Mouse (Mus musculus) ES-E14 (cell line): ENCODE measurements around the gene Clec18a. TPM values are rescaled to one million over a fixed set of nuclear protein-coding genes. Genes with fewer than 3 reads are reported as not detected.
A peak's percentile ranks its signal among the peaks of the same experiment; 100 is the strongest.

Source experiments
- DNase-seq: peaks from one replicate; pipeline ENCODE4 v3.0.0-alpha.2; 2013; ENCODE audit warnings: low read depth, low spot score
- H3K27ac ChIP-seq: 2 replicates; pipeline ENCODE4 v1.5.1; 2012; ENCODE audit warnings: low read depth, mild to moderate bottlenecking, low read length, moderate library complexity, mixed read lengths; ENCODE audit not compliant: poor library complexity, insufficient read depth, severe bottlenecking
- H3K36me3 ChIP-seq: 2 replicates; pipeline ENCODE4 v1.6.1; 2012; ENCODE audit warnings: mild to moderate bottlenecking, low read length, moderate library complexity, mixed read lengths; ENCODE audit not compliant: control insufficient read depth, poor library complexity, insufficient read depth, severe bottlenecking
- H3K4me1 ChIP-seq, 2 experiments: fragments of 150-350 bp in 1 of 2; sonication (generic) in 1 of 2; 2 replicates each; pipeline ENCODE4 v1.6.1; 2012; ENCODE audit warnings: low read length in 2 of 2, mild to moderate bottlenecking in 1 of 2, mixed read lengths in 1 of 2; ENCODE audit not compliant: control insufficient read depth in 2 of 2, insufficient read depth in 2 of 2, poor library complexity in 1 of 2
- H3K4me3 ChIP-seq, 2 experiments: fragments of 150-350 bp in 1 of 2; sonication (generic) in 1 of 2; 2 replicates each; pipeline ENCODE4 v1.5.1; 2012; ENCODE audit warnings: low read length in 2 of 2, low read depth in 1 of 2, mild to moderate bottlenecking in 1 of 2, mixed read lengths in 1 of 2; ENCODE audit not compliant: insufficient read depth in 1 of 2, poor library complexity in 1 of 2, severe bottlenecking in 1 of 2
- H3K9ac ChIP-seq: 2 replicates; pipeline ENCODE4 v1.6.1; 2012; ENCODE audit warnings: low read depth, mild to moderate bottlenecking, low read length, mixed read lengths; ENCODE audit not compliant: poor library complexity, insufficient read depth, severe bottlenecking
- H3K9me3 ChIP-seq: fragments of 150-350 bp; sonication (generic); 2 replicates; pipeline ENCODE4 v1.6.1; 2012; ENCODE audit warnings: low read depth, mild to moderate bottlenecking, low read length; ENCODE audit not compliant: control insufficient read depth, insufficient read depth
- CHD2 ChIP-seq: IDR thresholded peaks from 2 replicates; pipeline ENCODE4 v1.6.1; 2014; ENCODE audit warnings: mild to moderate bottlenecking, low read depth, low read length, inconsistent platforms
- HCFC1 ChIP-seq: IDR thresholded peaks from 2 replicates; pipeline ENCODE4 v1.6.1; 2012; ENCODE audit warnings: low read length, inconsistent platforms, borderline replicate concordance; ENCODE audit not compliant: insufficient read depth
- MAFK ChIP-seq: IDR thresholded peaks from 2 replicates; pipeline ENCODE4 v1.6.1; 2014; ENCODE audit warnings: mild to moderate bottlenecking, low read depth, low read length, inconsistent platforms; ENCODE audit not compliant: insufficient read depth
- ZC3H11A ChIP-seq: IDR thresholded peaks from 2 replicates; pipeline ENCODE4 v1.6.1; 2012; ENCODE audit warnings: low read depth, mild to moderate bottlenecking, inconsistent platforms, low read length, borderline replicate concordance
- ZNF384 ChIP-seq: IDR thresholded peaks from 2 replicates; pipeline ENCODE4 v1.6.1; 2012; ENCODE audit warnings: low read depth, low read length, inconsistent platforms
- in situ Hi-C, 2 experiments: fragments of 600-800 bp; cut with MboI; formaldehyde crosslinking; loops; one replicate each; pipeline ENCODE4 v1.15.1; 2025; ENCODE audit warnings: low sequenced_read_pairs in 2 of 2, inconsistent platforms in 1 of 2; ENCODE audit not compliant: unreplicated experiment in 2 of 2
- total RNA-seq: library from RNA; depleted of rRNA; stranded (reverse); fragments of 300-350 nt; gene quantifications from 2 replicates; pipeline ENCODE4 v1.2.3, GENCODE M21; 2012

The Clec18a gene
- total RNA-seq, 1 experiment, result 0.22 TPM

DNA sequence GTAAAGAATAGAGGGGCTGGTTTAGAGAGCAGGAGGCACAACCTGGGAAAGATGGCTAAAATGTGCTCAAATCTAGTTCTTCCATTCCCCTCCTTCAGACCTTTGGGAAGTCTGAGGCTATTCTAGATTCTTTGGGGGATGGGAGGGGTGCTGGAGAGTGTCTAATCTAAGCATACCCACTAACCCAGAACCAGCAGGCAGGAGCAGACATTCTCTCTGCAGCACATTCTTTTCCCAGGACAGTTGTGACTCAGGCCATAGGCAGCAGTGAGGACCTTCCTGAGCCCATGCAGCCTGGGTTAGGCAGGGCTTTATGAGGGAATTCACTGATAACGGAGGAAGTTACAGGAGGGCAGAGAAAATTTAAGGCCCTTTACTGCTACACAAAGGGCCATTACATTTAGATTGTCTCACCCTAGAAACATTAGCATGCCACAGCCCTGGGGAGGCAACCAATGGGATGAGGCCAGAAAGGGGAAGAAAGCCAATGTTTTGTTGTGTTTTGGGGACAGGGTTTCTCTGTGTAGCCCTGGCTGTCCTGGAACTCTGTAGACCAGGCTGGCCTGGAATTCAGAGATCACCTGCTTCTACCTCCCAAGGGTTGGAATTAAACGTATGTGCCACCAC, 33.2 kb downstream of the Clec18a start:
- peaks cover 23% of the 10 kb centered on the region for H3K36me3 ChIP-seq
- TF ChIP-seq ZNF384, result no peak
- no peak for TF ChIP-seq ZC3H11A
- TF ChIP-seq CHD2, result no peak
- no peak for TF ChIP-seq MAFK
- TF ChIP-seq HCFC1, result no peak
- no peak overlapping the region for H3K4me3 ChIP-seq
- no peaks in the 10 kb centered on the region for H3K9me3 ChIP-seq
- no peak for DNase-seq
- in situ Hi-C loops, result no loop called here
- peaks cover 0 to 10% of the 10 kb centered on the region in 2 experiments; a peak in 1 of 4 replicates for H3K4me1 ChIP-seq
- H3K9ac ChIP-seq, result no peak overlapping the region
- no peak overlapping the region for H3K27ac ChIP-seq

DNA sequence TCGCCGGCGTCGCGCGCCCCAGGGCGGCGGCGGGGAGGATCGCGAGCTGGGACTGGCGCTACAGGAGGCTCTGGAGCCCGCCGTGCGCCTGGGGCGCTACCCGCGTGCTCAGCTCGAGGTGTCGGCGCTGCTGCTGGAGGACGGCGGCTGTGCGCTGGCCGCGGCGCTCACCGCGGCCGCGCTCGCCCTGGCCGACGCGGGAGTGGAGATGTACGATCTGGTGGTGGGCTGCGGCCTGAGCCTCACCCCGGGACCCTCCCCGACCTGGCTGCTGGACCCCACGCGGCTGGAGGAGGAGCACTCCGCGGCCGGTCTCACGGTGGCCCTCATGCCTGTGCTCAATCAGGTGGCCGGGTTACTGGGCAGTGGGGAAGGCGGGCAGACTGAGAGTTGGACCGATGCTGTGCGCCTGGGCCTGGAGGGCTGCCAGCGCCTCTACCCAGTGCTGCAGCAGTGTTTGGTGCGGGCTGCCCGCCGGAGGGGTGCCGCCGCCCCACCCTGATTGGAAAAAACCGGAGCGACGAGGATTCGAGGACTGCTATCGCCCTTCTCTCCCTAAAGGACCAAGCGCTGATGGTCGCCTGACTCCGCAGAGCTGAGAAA, 35.4 kb downstream of the Clec18a start:
- Histone ChIP-seq H3K9me3 (no peaks in the 10 kb centered on the region), H3K4me1 (peaks cover 0 to 10% of the 10 kb centered on the region in 2 experiments; a peak in 1 of 4 replicates), H3K36me3 (peaks cover 45% of the 10 kb centered on the region), H3K9ac (peak overlapping the region; percentile 99), H3K27ac (peak overlapping the region; percentile 91), H3K4me3 (peak overlapping the region; percentile 90 to 94)
- no peak for DNase-seq
- TF ChIP-seq CHD2 (no peak), ZNF384 (no peak), MAFK (no peak), HCFC1 (no peak), ZC3H11A (no peak)
- in situ Hi-C loops, result no loop called here

DNA sequence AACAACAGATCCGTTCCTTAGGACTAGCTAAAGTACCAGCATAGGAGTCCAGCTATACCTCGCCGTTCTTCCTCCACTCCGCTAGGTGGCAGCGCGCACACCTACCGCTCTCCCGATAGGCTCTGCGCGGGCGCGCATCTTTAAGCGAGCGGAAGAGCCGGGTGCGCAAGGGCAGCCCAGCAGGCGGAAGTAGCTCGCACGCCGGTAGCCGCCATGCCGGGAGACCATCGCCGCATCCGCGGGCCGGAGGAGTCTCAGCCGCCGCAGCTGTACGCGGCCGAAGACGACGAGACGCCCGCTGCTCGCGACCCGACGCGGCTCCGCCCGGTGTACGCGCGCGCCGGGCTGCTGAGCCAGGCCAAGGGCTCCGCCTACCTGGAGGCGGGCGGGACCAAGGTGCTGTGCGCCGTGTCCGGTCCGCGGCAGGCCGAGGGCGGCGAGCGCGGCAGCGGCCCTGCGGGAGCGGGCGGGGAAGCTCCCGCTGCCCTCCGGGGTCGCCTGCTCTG, 36.0 kb downstream of the Clec18a start, which contains the start of gene Exosc6:
TSS of gene Exosc6 (plus strand) at position 182 of the 506 bp plus-strand sequence.
- DNase-seq, result peak; percentile 92
- Histone ChIP-seq H3K36me3 (peaks cover 48% of the 10 kb centered on the region), H3K4me1 (peaks cover 0 to 9% of the 10 kb centered on the region in 2 experiments; a peak in 1 of 4 replicates), H3K27ac (peak within 1 kb of the TSS; percentile 91), H3K9me3 (no peaks in the 10 kb centered on the region), H3K9ac (peak within 1 kb of the TSS; percentile 99), H3K4me3 (peak within 1 kb of the TSS; percentile 90 to 94)
- TF ChIP-seq CHD2 (no peak), ZC3H11A (no peak), ZNF384 (no peak), HCFC1 (peak; percentile 77; the same call in 1 of the 2 replicates), MAFK (no peak)
- in situ Hi-C loops, result no loop called here

DNA sequence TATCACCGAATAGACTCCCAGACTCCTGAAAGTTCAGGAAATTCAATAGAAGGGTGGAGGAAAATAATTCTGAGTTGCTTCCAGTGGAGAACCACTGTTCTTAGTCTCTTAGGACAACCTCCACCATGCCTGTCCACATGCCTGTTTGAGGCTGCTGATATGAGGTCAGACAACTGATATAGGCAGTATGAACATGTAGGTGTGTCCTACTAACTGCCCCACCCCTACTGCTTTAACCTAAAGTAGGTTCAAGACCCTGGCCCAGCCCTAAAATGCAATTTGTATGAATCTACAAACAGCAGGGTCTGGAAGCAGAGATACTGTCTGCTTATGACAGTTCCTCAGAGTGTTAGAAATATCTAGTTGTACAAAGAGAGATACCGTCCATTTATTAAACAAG, 36.6 kb downstream of the Clec18a start:
- Histone ChIP-seq H3K36me3 (peaks cover 52% of the 10 kb centered on the region), H3K4me3 (no peak overlapping the region; a peak in 1 of 4 replicates), H3K27ac (no peak overlapping the region), H3K9me3 (no peaks in the 10 kb centered on the region), H3K9ac (no peak overlapping the region), H3K4me1 (peaks cover 0 to 7% of the 10 kb centered on the region in 2 experiments; a peak in 1 of 4 replicates)
- TF ChIP-seq ZC3H11A, result no peak; the same call in 1 of the 2 replicates
- TF ChIP-seq CHD2, result no peak
- TF ChIP-seq HCFC1, result no peak
- TF ChIP-seq MAFK, result no peak
- in situ Hi-C loops, result no loop called here
- no peak for DNase-seq
